Mouse (Mus musculus): ENCODE measurements around the gene Lmntd1.

GRCm38 (mm10) chr6:145557059-145557992 lies 56.8 kb downstream of the Lmntd1 start:
- no peak for TF ChIP-seq CTCF (IDR thresholded peaks at IDR 0.05; ENCODE audit: borderline replicate concordance, control insufficient read depth, extremely low read depth, insufficient read depth, low read length, poor library complexity)
- TF ChIP-seq POLR2A (IDR thresholded peaks at IDR 0.05; ENCODE audit: control insufficient read depth, extremely low read depth, insufficient read depth, low read length, poor library complexity): no peak
